Mouse (Mus musculus) thymus, postnatal 36 days (tissue): ENCODE measurements around the gene Ap2a1.

Experiments
- DNase-seq, 2 experiments: peaks; one replicate each; pipeline ENCODE4 v3.0.0; 2022; ENCODE audit warnings: mixed read lengths in 2 of 2

The Ap2a1 gene

GRCm38 (mm10) chr7:44863982-44864494 lies 65.3 kb downstream of the Ap2a1 start:
- DNase-seq = no peak

GRCm38 (mm10) chr7:44863210-44863609 lies 66.1 kb downstream of the Ap2a1 start:
- DNase-seq = no peak

GRCm38 (mm10) chr7:44862434-44862833 lies 66.9 kb downstream of the Ap2a1 start:
- no peak for DNase-seq

GRCm38 (mm10) chr7:44861429-44861816 lies 67.9 kb downstream of the Ap2a1 start:
- DNase-seq = no peak

- peak; percentile 62 to 67 for DNase-seq
Measured at GRCm38 (mm10) chr7:44860576-44861428, 68.5 kb downstream of the Ap2a1 start.

- DNase-seq = no peak
Measured at GRCm38 (mm10) chr7:44859896-44860295, 69.4 kb downstream of the Ap2a1 start.

GRCm38 (mm10) chr7:44857905-44858304 lies 71.4 kb downstream of the Ap2a1 start:
- peak in 1 of 2 experiments; percentile 40 for DNase-seq

- DNase-seq = peak; percentile 82 to 85
Measured at GRCm38 (mm10) chr7:44857042-44857552, 72.2 kb downstream of the Ap2a1 start, which contains the start of gene Pnkp. Gene Pnkp, plus strand, starts transcription at chr7:44857139.

- peak in 1 of 2 experiments; percentile 63 for DNase-seq
Measured at GRCm38 (mm10) chr7:44856265-44856916, 72.9 kb downstream of the Ap2a1 start.

- DNase-seq = peak in 1 of 2 experiments; percentile 56
Measured at GRCm38 (mm10) chr7:44855036-44855435, 74.3 kb downstream of the Ap2a1 start.

GRCm38 (mm10) chr7:44854356-44855031 lies 74.8 kb downstream of the Ap2a1 start:
- peak; percentile 83 to 84 for DNase-seq

GRCm38 (mm10) chr7:44853596-44854355 lies 75.5 kb downstream of the Ap2a1 start:
- no peak for DNase-seq

GRCm38 (mm10) chr7:44853065-44853464 lies 76.2 kb downstream of the Ap2a1 start:
- DNase-seq = no peak

GRCm38 (mm10) chr7:44852259-44853027 lies 76.9 kb downstream of the Ap2a1 start:
- DNase-seq = no peak

- no peak for DNase-seq
Measured at GRCm38 (mm10) chr7:44851625-44852234, 77.6 kb downstream of the Ap2a1 start.

- no peak for DNase-seq
Measured at GRCm38 (mm10) chr7:44850789-44851624, 78.3 kb downstream of the Ap2a1 start.
